Mouse (Mus musculus) bone marrow, adult 2 months (tissue): ENCODE measurements around the gene Grk1. TPM values are rescaled to one million over a fixed set of nuclear protein-coding genes. Genes with fewer than 3 reads are reported as not detected.

ENCODE experiments used
- H3K27ac ChIP-seq: fragments of 200-500 bp; 2 replicates; pipeline ENCODE4 v1.5.1; 2012; ENCODE audit warnings: low read depth, mild to moderate bottlenecking, control low read depth, inconsistent platforms, low read length; ENCODE audit not compliant: control insufficient read depth, poor library complexity, insufficient read depth
- H3K4me1 ChIP-seq: fragments of 200-500 bp; 2 replicates; pipeline ENCODE4 v1.6.1; 2011; ENCODE audit warnings: low read length; ENCODE audit not compliant: control insufficient read depth, insufficient read depth
- H3K4me3 ChIP-seq: fragments of 200-500 bp; replicated peaks from 2 replicates; pipeline ENCODE3; 2011; ENCODE audit warnings: mild to moderate bottlenecking, low read depth, low read length, control low read depth; ENCODE audit not compliant: control insufficient read depth
- CTCF ChIP-seq: fragments of 200-500 bp; IDR thresholded peaks from 2 replicates; pipeline ENCODE4 v1.5.1; 2011; ENCODE audit warnings: low read length, control low read depth; ENCODE audit not compliant: control insufficient read depth, insufficient read depth
- POLR2A ChIP-seq: fragments of 200-500 bp; IDR thresholded peaks from 2 replicates; pipeline ENCODE4 v1.6.1; 2011; ENCODE audit warnings: low read depth, mild to moderate bottlenecking, control low read depth, low read length, borderline replicate concordance; ENCODE audit not compliant: control insufficient read depth
- WGBS: fragments of 180-500 bp; shearing (Covaris S2); methylation state at CpG from one replicate; pipeline ENCODE4 v1.1.7; 2018; 5-methylcytosine and 5-hydroxymethylcytosine counted together
- polyA plus RNA-seq: library from polyadenylated mRNA; stranded (reverse); fragments of >200 nt; gene quantifications from 2 replicates; pipeline ENCODE4 v1.2.4, GENCODE M21; 2011; ENCODE audit warnings: low replicate concordance; ENCODE audit not compliant: missing spikeins, insufficient read depth, insufficient read length

The Grk1 gene
- polyA plus RNA-seq, 1 experiment: 0.20 TPM

DNA sequence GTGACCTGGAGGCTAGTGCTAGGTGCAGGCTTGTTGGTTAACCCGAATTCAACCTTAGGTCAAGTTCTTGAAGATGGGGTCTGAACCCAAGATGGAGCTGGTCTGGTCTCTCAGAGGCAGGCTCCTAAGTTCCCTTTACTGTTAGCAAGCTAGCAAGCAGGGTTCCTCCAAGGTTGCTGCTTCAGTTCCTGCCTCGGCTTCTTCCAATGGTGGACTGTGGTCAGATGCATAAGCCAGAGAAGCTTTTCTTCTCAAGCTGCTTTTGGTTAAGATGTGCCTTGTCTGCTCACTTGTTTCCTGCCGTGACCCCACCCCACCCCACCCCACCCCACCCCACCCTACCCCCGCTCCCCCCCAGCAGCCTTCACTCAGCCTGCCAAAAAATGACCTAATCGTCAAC lies 28.2 kb downstream of the Grk1 start:
- no peak overlapping the region for H3K27ac ChIP-seq
- no peaks in the 10 kb centered on the region for H3K4me1 ChIP-seq
- H3K4me3 ChIP-seq: no peak overlapping the region
- TF ChIP-seq CTCF (no peak), POLR2A (no peak)
- WGBS: 14% methylated on average over 5 of the region's 5 CpGs

DNA sequence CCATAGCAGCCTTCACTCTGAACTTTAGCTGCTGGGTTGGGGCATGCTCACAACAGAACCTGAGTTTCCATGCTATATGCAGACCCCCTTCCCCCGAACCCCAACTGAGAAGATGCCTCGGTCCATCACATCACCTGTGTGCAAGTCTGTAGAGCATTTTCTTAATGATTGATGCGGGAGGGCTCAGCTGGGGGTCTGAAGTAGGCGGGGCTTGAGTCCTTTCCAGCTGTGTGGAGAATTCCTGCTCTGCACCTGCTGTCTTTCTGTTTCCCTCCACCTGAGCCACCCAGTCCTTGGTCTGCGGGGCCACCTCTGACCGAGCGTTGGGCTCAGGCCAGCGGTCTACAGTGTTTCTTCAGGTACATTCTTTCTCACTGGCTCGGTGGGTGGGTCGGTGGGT lies 30.0 kb downstream of the Grk1 start, which contains the start of gene Tmem255b:
Gene Tmem255b (plus strand): TSS at position 301 of the 400 bp plus-strand sequence.
- TF ChIP-seq CTCF: no peak
- TF ChIP-seq POLR2A: no peak
- Histone ChIP-seq H3K4me3 (no peak within 1 kb of the TSS), H3K27ac (no peak within 1 kb of the TSS), H3K4me1 (no peaks in the 10 kb centered on the region)
- WGBS: 48% methylated on average over 10 of the region's 10 CpGs

GRCm38 (mm10) chr8:13436052-13436451 lies 31.2 kb downstream of the Grk1 start:
- 16% methylated on average over 8 of the region's 8 CpGs for WGBS
- TF ChIP-seq CTCF: no peak
- no peak for TF ChIP-seq POLR2A

GRCm38 (mm10) chr8:13437531-13437930 lies 32.6 kb downstream of the Grk1 start:
- no peak overlapping the region for H3K27ac ChIP-seq
- H3K4me3 ChIP-seq: no peak overlapping the region
- H3K4me1 ChIP-seq: no peaks in the 10 kb centered on the region
- no peak for TF ChIP-seq POLR2A
- no peak for TF ChIP-seq CTCF
- 68% methylated on average over 2 of the region's 2 CpGs for WGBS

More at GRCm38 (mm10) chr8:13436052-13436451, 31.2 kb downstream of the Grk1 start:
- Histone ChIP-seq H3K4me1 (no peaks in the 10 kb centered on the region), H3K27ac (no peak overlapping the region), H3K4me3 (no peak overlapping the region)

DNA sequence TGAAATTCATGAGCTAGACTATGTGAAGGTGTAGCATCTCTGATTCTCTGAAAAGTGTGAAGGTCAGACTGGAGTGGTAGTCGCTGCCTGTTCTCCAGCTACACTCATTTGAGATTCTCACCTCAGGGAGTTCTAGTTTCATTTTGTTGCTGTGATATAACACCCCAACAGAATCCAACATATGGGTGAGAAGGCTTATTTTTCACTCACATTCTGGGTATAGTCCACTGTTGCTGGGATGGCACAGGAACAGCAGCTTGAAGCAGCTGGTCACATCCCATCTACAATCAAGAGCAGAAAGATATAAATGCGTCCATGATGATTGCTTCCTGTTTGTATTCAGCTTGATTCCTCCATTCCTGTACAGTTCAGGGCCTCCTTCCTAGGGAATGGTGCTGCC lies 37.3 kb downstream of the Grk1 start:
- 74% methylated on average over 2 of the region's 2 CpGs for WGBS
- no peak overlapping the region for H3K4me3 ChIP-seq

GRCm38 (mm10) chr8:13446456-13446855 lies 41.6 kb downstream of the Grk1 start:
- 84% methylated on average over 6 of the region's 6 CpGs for WGBS
- no peak overlapping the region for H3K4me3 ChIP-seq
- TF ChIP-seq CTCF: no peak
- TF ChIP-seq POLR2A: no peak
- H3K27ac ChIP-seq: no peak overlapping the region
- no peaks in the 10 kb centered on the region for H3K4me1 ChIP-seq

More for the DNA sequence above, 37.3 kb downstream of the Grk1 start:
- TF ChIP-seq CTCF (no peak), POLR2A (no peak)
- Histone ChIP-seq H3K4me1 (no peaks in the 10 kb centered on the region), H3K27ac (no peak overlapping the region)

GRCm38 (mm10) chr8:13448145-13448544 lies 43.3 kb downstream of the Grk1 start:
- Histone ChIP-seq H3K4me3 (no peak overlapping the region), H3K27ac (no peak overlapping the region), H3K4me1 (no peaks in the 10 kb centered on the region)
- no peak for TF ChIP-seq POLR2A
- TF ChIP-seq CTCF: no peak
- 45% methylated on average over 4 of the region's 4 CpGs for WGBS

- no peaks in the 10 kb centered on the region for H3K4me1 ChIP-seq
- H3K4me3 ChIP-seq: no peak overlapping the region
- WGBS: 66% methylated on average over 6 of the region's 6 CpGs
- TF ChIP-seq POLR2A: no peak
- no peak for TF ChIP-seq CTCF
- no peak overlapping the region for H3K27ac ChIP-seq
Measured at GRCm38 (mm10) chr8:13451747-13452277, 46.9 kb downstream of the Grk1 start.

- WGBS: 65% methylated on average over 8 of the region's 8 CpGs
- Histone ChIP-seq H3K4me3 (no peak overlapping the region), H3K4me1 (no peaks in the 10 kb centered on the region), H3K27ac (no peak overlapping the region)
- TF ChIP-seq CTCF (no peak), POLR2A (no peak)
Measured at GRCm38 (mm10) chr8:13454341-13455113, 49.6 kb downstream of the Grk1 start.
